Mouse (Mus musculus): ENCODE measurements around the gene Exoc3l. TPM values are rescaled to one million over a fixed set of nuclear protein-coding genes. Genes with fewer than 3 reads are reported as not detected.

Gene Exoc3l
- 1 to 10 TPM; 1.0 to 1.3 TPM for polyA plus RNA-seq (2017; shearing (Covaris generic))

GRCm38 (mm10) chr8:105295895-105296573 lies at the start of gene Exoc3l:
TSS of gene Exoc3l (minus strand) at chr8:105296101.

GRCm38 (mm10) chr8:105326141-105326672 lies 30.3 kb upstream of the Exoc3l start, which contains the start of the genes Lrrc29 and Tmem208:
TSS of gene Lrrc29 (minus strand) at chr8:105326278.
TSS of gene Tmem208 (plus strand) at chr8:105326354.

GRCm38 (mm10) chr8:105305211-105306145 lies 9.6 kb upstream of the Exoc3l start, which contains the start of gene Elmo3:
TSS of gene Elmo3 (plus strand) at chr8:105305601.

DNA sequence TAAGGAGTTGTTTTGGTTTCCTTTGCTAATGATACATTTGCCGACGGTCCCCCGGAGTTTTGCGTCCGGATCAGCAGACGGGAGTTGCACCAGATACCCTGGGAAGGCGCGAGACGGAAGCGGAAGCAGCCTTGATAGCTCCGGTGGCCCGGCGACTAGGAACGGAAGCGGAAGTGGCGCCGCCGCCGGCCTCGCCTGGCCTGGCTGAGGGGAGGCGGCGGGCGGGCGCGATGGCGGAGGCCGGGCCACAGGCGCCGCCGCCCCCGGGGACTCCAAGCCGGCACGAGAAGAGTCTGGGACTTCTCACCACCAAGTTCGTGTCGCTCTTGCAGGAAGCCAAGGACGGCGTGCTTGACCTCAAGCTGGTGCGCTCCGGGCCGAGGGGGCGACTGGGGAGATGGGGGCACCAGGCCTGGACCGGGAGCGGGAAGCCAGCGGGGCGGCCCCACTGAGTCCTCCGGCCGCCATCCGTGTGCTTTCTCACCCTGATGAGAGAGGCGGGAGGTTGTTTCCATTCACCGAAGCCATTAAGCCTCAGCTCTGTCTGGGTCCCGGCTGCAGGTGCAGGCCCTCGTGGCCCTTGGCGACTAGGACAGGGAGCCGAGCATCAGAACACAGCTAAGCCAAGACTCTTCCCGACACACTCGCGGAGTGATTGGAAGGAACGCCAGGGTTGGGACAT lies 1.8 kb upstream of the Exoc3l start, which contains the start of gene E2f4:
Gene E2f4 (plus strand): TSS at position 153 of the 682 bp plus-strand sequence.

DNA sequence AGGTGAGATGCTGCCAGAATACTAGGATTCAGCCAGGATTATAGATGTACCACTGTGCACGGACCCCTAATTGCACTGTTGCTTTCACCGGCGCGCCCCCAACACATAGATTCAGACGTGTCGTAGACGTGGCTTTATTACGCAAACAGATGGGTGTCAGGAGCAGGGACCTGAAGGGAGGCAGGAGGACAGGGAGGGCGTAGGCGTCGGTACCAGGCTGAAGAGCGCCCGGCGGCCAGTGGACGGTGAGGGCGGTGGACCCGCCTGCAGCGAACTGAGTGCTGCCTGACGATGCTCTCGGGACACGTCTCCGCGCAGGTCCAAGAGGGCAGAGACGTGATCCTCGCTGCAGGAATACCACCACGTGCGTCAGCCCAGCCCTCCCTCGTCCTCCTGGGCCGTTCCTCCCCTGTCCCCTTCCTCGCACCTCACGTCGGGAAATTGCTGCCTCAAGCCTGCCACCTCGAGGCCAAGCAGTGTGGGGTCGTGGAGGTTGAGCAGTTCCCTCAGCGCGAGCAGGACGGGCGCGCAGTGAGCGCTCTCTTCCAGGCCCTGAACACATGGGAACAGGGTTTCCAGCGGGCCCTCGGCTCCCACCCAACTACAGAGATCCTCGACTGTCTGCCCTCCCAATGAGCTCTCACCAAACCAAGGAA lies 6.0 kb downstream of the Exoc3l start, which contains the start of gene 4931428F04Rik:
Gene 4931428F04Rik (minus strand): TSS at position 60 of the 656 bp plus-strand sequence.

DNA sequence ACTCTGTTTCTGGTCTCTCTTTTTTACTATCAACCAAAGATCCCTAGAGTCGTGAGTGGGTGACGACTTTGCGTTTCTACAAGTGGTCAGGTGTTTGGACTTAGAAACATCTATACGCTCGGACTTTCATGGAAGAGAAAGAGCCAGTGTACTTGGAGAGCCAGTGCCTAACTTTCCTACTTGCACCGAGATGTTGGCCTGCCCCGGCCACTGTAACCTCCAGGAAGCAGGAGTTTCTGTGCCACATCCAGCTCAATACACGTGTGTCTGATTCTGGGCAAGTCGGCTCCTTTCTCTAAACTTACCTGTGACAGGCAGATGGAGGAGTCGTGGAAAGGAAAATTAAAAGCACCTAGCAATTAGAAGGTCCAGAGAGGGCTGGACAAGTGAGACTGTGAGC lies 20.1 kb downstream of the Exoc3l start, which contains the start of gene Nol3:
Gene Nol3 (plus strand): TSS at position 301 of the 400 bp plus-strand sequence.

DNA sequence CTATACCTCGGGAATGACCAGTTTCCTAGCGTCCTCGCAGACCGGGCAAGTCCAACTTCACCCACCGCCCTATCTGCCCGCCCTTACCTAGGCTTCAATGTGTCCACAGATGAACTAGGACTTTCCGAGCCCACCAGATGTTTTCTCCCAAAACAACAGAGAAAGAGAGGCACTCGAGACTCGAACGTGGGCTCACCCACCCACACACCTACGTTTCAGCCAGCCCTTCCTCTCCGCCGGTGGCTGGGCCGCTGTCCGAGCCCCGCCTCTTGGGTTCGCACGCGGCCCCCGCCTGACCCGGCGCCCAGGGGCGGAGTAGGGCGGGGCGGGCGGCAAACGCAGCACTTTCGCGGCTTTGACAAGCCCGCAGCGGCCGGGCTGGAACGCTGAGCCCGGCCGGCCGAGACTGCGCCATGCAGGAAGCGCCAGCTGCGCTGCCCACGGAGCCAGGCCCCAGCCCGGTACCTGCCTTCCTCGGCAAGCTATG lies 26.4 kb downstream of the Exoc3l start, which contains the start of gene Hsf4:
Gene Hsf4 (plus strand): TSS at position 341 of the 487 bp plus-strand sequence.

GRCm38 (mm10) chr8:105264024-105264982 lies 31.6 kb downstream of the Exoc3l start, which contains the start of the genes Tradd and Fbxl8:
TSS of gene Tradd (minus strand) at chr8:105264609.
TSS of gene Fbxl8 (plus strand) at chr8:105264648.

DNA sequence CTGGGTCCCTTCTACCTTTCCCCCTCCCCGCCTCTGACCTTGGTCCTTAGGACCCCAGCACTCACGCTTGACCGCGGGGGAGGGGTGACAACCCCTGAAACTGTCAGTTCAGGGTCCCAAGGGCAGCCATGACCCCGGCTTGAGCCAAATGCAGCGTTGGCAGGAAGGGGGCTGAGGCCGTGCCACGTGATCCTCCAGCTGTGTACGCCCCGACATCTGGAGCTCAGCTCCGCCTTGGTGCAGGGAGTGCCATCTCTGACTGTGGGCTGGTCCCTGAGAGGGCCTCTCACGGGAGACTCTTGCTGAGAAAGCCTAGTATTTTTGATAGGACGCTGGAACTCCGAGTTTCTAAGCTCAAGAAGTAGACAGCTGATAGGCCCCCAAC lies 40.9 kb downstream of the Exoc3l start, which contains the start of gene B3gnt9:
Gene B3gnt9 (minus strand): TSS at position 188 of the 385 bp plus-strand sequence.

Other genes with a start within 250 kb of the Exoc3l start
- gene Ces3a, start 247.5 kb downstream of the Exoc3l start, polyA plus RNA-seq (2017; shearing (Covaris generic)): not detected
- under 1 TPM in 1 of 2 experiments, not detected in 1; 0.10 TPM for gene Ces3b, start 212.3 kb downstream of the Exoc3l start, polyA plus RNA-seq (2017; shearing (Covaris generic))
- gene Ces4a, start 164.3 kb downstream of the Exoc3l start, polyA plus RNA-seq (2017; shearing (Covaris generic)): under 1 TPM in 1 of 2 experiments, not detected in 1; 0.07 TPM
- 100 to 1,000 TPM; 115 to 135 TPM for gene Cbfb, start 125.4 kb downstream of the Exoc3l start, polyA plus RNA-seq (2017; shearing (Covaris generic))
- 10 to 100 TPM; 22.1 to 29.3 TPM for gene D230025D16Rik, start 71.0 kb downstream of the Exoc3l start, polyA plus RNA-seq (2017; shearing (Covaris generic))
- 1 to 10 TPM; 1.2 to 2.0 TPM for gene B3gnt9, start 40.9 kb downstream of the Exoc3l start, polyA plus RNA-seq (2017; shearing (Covaris generic))
- 10 to 100 TPM; 58.0 to 82.4 TPM for gene Tradd, start 31.5 kb downstream of the Exoc3l start, polyA plus RNA-seq (2017; shearing (Covaris generic))
- gene Fbxl8, start 31.5 kb downstream of the Exoc3l start, polyA plus RNA-seq (2017; shearing (Covaris generic)): 10 to 100 TPM; 16.9 to 24.8 TPM
- gene Hsf4, start 26.3 kb downstream of the Exoc3l start, polyA plus RNA-seq (2017; shearing (Covaris generic)): under 1 TPM; 0.92 to 0.93 TPM
- gene Nol3, start 20.0 kb downstream of the Exoc3l start, polyA plus RNA-seq (2017; shearing (Covaris generic)): not detected
- gene 4931428F04Rik, start 6.2 kb downstream of the Exoc3l start, polyA plus RNA-seq (2017; shearing (Covaris generic)): 1 to 10 TPM in 1 of 2 experiments, under 1 TPM in 1; 0.60 to 2.2 TPM
- 100 to 1,000 TPM; 156 to 166 TPM for gene E2f4, start 1.6 kb upstream of the Exoc3l start, polyA plus RNA-seq (2017; shearing (Covaris generic))
- 10 to 100 TPM in 1 of 2 experiments, 1 to 10 TPM in 1; 4.4 to 10.1 TPM for gene Elmo3, start 9.5 kb upstream of the Exoc3l start, polyA plus RNA-seq (2017; shearing (Covaris generic))
- gene Lrrc29, start 30.2 kb upstream of the Exoc3l start, polyA plus RNA-seq (2017; shearing (Covaris generic)): 1 to 10 TPM; 3.3 TPM
- gene Tmem208, start 30.3 kb upstream of the Exoc3l start, polyA plus RNA-seq (2017; shearing (Covaris generic)): 100 to 1,000 TPM; 127 to 128 TPM
- 1 to 10 TPM; 1.3 to 2.4 TPM for gene Fhod1, start 51.9 kb upstream of the Exoc3l start, polyA plus RNA-seq (2017; shearing (Covaris generic))
- gene Slc9a5, start 52.7 kb upstream of the Exoc3l start, polyA plus RNA-seq (2017; shearing (Covaris generic)): 1 to 10 TPM in 1 of 2 experiments, under 1 TPM in 1; 0.10 to 2.2 TPM
- 1 to 10 TPM in 1 of 2 experiments, not detected in 1; 1.1 TPM for gene Plekhg4, start 77.2 kb upstream of the Exoc3l start, polyA plus RNA-seq (2017; shearing (Covaris generic))
- under 1 TPM in 1 of 2 experiments, not detected in 1; 0.63 TPM for gene Kctd19, start 117.4 kb upstream of the Exoc3l start, polyA plus RNA-seq (2017; shearing (Covaris generic))
- not detected for gene Lrrc36, start 117.5 kb upstream of the Exoc3l start, polyA plus RNA-seq (2017; shearing (Covaris generic))
- gene Tppp3, start 175.4 kb upstream of the Exoc3l start, polyA plus RNA-seq (2017; shearing (Covaris generic)): 1 to 10 TPM in 1 of 2 experiments, not detected in 1; 1.8 TPM
- 1 to 10 TPM; 1.5 to 4.3 TPM for gene Zdhhc1, start 200.8 kb upstream of the Exoc3l start, polyA plus RNA-seq (2017; shearing (Covaris generic))
- under 1 TPM in 1 of 2 experiments, not detected in 1; 0.37 TPM for gene Hsd11b2, start 222.7 kb upstream of the Exoc3l start, polyA plus RNA-seq (2017; shearing (Covaris generic))